Mouse (Mus musculus) cerebellum, postnatal 4 days (tissue): ENCODE measurements around the gene Cpne8.
"Not testable (repeated sequence)": the region's sequence is repeated elsewhere in the genome, so short reads cannot be mapped to it uniquely, and the experiment has no call there.

ENCODE experiments used
- DNase-seq, 2 experiments: peaks; one replicate each; pipeline ENCODE4 v3.0.0; 2022; ENCODE audit warnings: low spot score in 2 of 2, mixed read lengths in 1 of 2

The Cpne8 gene

GRCm38 (mm10) chr15:90490186-90490585 is 189.0 kb downstream of the Cpne8 start:
- DNase-seq: no peak

- DNase-seq: not testable (repeated sequence)
Observed at GRCm38 (mm10) chr15:90470561-90470960, 208.7 kb downstream of the Cpne8 start.

- no peak for DNase-seq
Observed at GRCm38 (mm10) chr15:90463281-90463680, 216.0 kb downstream of the Cpne8 start.

- no peak for DNase-seq
Observed at GRCm38 (mm10) chr15:90446076-90446475, 233.2 kb downstream of the Cpne8 start.
